8 mouse cellular contexts compared by ENCODE assay signal in genomic region chr11:101467477-101468262, GRCm38 (mm10). TPM values are rescaled to one million over a fixed set of nuclear protein-coding genes. Genes with fewer than 3 reads are reported as not detected.
DNase-seq lines count a peak whose midpoint lies in the region; ATAC-seq and TF ChIP-seq lines count a peak whose summit lies in the region.

No protein-coding gene starts in this region.

- TF ChIP-seq POLR2A in ES-Bruce4 (IDR thresholded peaks at IDR 0.05; ENCODE audit: insufficient read depth, low read length), result peak; percentile 35

- ATAC-seq in cerebellum, adult (ENCODE audit: insufficient number of reproducible peaks, low FRiP score, low TSS enrichment), result 0 out of 2 replicates have a peak, but pooled peaks have one; percentile 26
- peak; percentile 53 for ATAC-seq in forebrain, embryonic 15.5 days (replicated peaks)
- peak; percentile 70 for ATAC-seq in liver, embryonic 15.5 days (ENCODE audit: insufficient read depth)
- peak; percentile 55 for ATAC-seq in neural tube, embryonic 11.5 days (ENCODE audit: insufficient read depth, low FRiP score, low TSS enrichment)
- peak; percentile 55 for ATAC-seq in stomach, postnatal 0 days (ENCODE audit: low FRiP score, low TSS enrichment)

- H3K4me3 ChIP-seq in ES-Bruce4 (ENCODE audit: low read depth, low read length), result peak overlapping the region; percentile 86
- peak overlapping the region; percentile 79 for H3K4me3 ChIP-seq in forebrain, embryonic 15.5 days
- H3K4me3 ChIP-seq in liver, embryonic 15.5 days (replicated peaks), result peak overlapping the region; percentile 65
- H3K4me3 ChIP-seq in neural tube, embryonic 11.5 days (ENCODE audit: low read depth, low read length), result peak overlapping the region; percentile 80
- peak overlapping the region; percentile 75 for H3K4me3 ChIP-seq in stomach, postnatal 0 days (ENCODE audit: low read depth, low read length)

- TF ChIP-seq EP300 in ES-Bruce4 (IDR thresholded peaks at IDR 0.05; ENCODE audit: insufficient read depth, low read depth, low read length), result no peak
- TF ChIP-seq EP300 in stomach, postnatal 0 days (optimal IDR thresholded peaks at IDR 0.05), result no peak

- H3K27me3 ChIP-seq in ES-Bruce4 (ENCODE audit: control insufficient read depth, insufficient read depth, low read length, poor library complexity, severe bottlenecking), result no peaks in the 10 kb centered on the region
- no peaks in the 10 kb centered on the region for H3K27me3 ChIP-seq in forebrain, embryonic 15.5 days
- peaks cover 89% of the 10 kb centered on the region for H3K27me3 ChIP-seq in liver, embryonic 15.5 days
- H3K27me3 ChIP-seq in neural tube, embryonic 11.5 days (ENCODE audit: control insufficient read depth, insufficient read depth, low read length), result no peaks in the 10 kb centered on the region
- H3K27me3 ChIP-seq in stomach, postnatal 0 days (ENCODE audit: control insufficient read depth, insufficient read depth, low read length), result no peaks in the 10 kb centered on the region

- peak; percentile 14 for TF ChIP-seq CTCF in ES-Bruce4 (IDR thresholded peaks at IDR 0.05; ENCODE audit: low read depth, low read length)
- peak; percentile 81 for TF ChIP-seq CTCF in stomach, postnatal 0 days (IDR thresholded peaks at IDR 0.05; ENCODE audit: low read depth)

- H3K36me3 ChIP-seq in ES-Bruce4 (ENCODE audit: control insufficient read depth, insufficient read depth, low read length, poor library complexity, severe bottlenecking), result no peaks in the 10 kb centered on the region
- H3K36me3 ChIP-seq in forebrain, embryonic 15.5 days, result no peaks in the 10 kb centered on the region
- no peaks in the 10 kb centered on the region for H3K36me3 ChIP-seq in liver, embryonic 15.5 days (replicated peaks)
- peaks cover 2% of the 10 kb centered on the region for H3K36me3 ChIP-seq in neural tube, embryonic 11.5 days (ENCODE audit: control insufficient read depth, insufficient read depth, low read length)
- H3K36me3 ChIP-seq in stomach, postnatal 0 days (ENCODE audit: control insufficient read depth, insufficient read depth, low read length), result no peaks in the 10 kb centered on the region

- intact Hi-C loops in heart, postnatal 14 days (cut with DNase I), result loop anchor here (5.0 kb wide), 1 partner anchor 85 kb away; the partner anchor contains the start of genes Brca1 and Nbr1

- DNase-seq in heart, postnatal 14 days, result peak; percentile 74 to 82
- DNase-seq in large intestine, adult 2 months (ENCODE audit: low read depth, low spot score), result peak; percentile 64
- peak; percentile 92 for DNase-seq in neural tube, embryonic 11.5 days (ENCODE audit: low spot score)
- peak; percentile 80 for DNase-seq in stomach, postnatal 0 days (ENCODE audit: low spot score)

- WGBS in forebrain, embryonic 15.5 days, result 1% methylated on average over 52 of the region's 54 CpGs
- 1% methylated on average over 52 of the region's 54 CpGs for WGBS in large intestine, adult 2 months
- WGBS in liver, embryonic 15.5 days (ENCODE audit: insufficient replicate concordance), result under 1% methylated on average over 53 of the region's 54 CpGs
- under 1% methylated on average over 48 of the region's 54 CpGs for WGBS in neural tube, embryonic 11.5 days
- WGBS in stomach, postnatal 0 days, result under 1% methylated on average over 51 of the region's 54 CpGs

- no peaks in the 10 kb centered on the region for H3K9me3 ChIP-seq in ES-Bruce4 (replicated peaks; ENCODE audit: control insufficient read depth, insufficient read depth, low read length, poor library complexity, severe bottlenecking)
- H3K9me3 ChIP-seq in forebrain, embryonic 15.5 days, result no peaks in the 10 kb centered on the region
- no peaks in the 10 kb centered on the region for H3K9me3 ChIP-seq in liver, embryonic 15.5 days (replicated peaks)
- no peaks in the 10 kb centered on the region for H3K9me3 ChIP-seq in neural tube, embryonic 11.5 days (ENCODE audit: control insufficient read depth, low read length)
- no peaks in the 10 kb centered on the region for H3K9me3 ChIP-seq in stomach, postnatal 0 days (ENCODE audit: control insufficient read depth, low read length)

- H3K4me2 ChIP-seq in forebrain, embryonic 15.5 days (replicated peaks), result peak overlapping the region; percentile 83
- H3K4me2 ChIP-seq in liver, embryonic 15.5 days, result peak overlapping the region; percentile 94
- H3K4me2 ChIP-seq in neural tube, embryonic 11.5 days (ENCODE audit: low read depth), result peak overlapping the region; percentile 85
- peak overlapping the region; percentile 95 for H3K4me2 ChIP-seq in stomach, postnatal 0 days (replicated peaks; ENCODE audit: low read depth)

- H3K27ac ChIP-seq in ES-Bruce4 (ENCODE audit: insufficient read depth, low read length), result 0 out of 2 replicates have a peak overlapping the region, but pooled peaks have one; percentile 6
- peak overlapping the region; percentile 76 for H3K27ac ChIP-seq in forebrain, embryonic 15.5 days (replicated peaks)
- H3K27ac ChIP-seq in liver, embryonic 15.5 days (replicated peaks), result no peak overlapping the region
- peak overlapping the region; percentile 80 for H3K27ac ChIP-seq in neural tube, embryonic 11.5 days (ENCODE audit: low read depth, low read length)
- H3K27ac ChIP-seq in stomach, postnatal 0 days (replicated peaks), result peak overlapping the region; percentile 45; the same call in 1 of the 2 replicates

- H3K4me1 ChIP-seq in ES-Bruce4 (ENCODE audit: control insufficient read depth, insufficient read depth, low read length), result peaks cover 7% of the 10 kb centered on the region
- H3K4me1 ChIP-seq in forebrain, embryonic 15.5 days, result peaks cover 70% of the 10 kb centered on the region
- H3K4me1 ChIP-seq in liver, embryonic 15.5 days (replicated peaks), result peaks cover 64% of the 10 kb centered on the region
- H3K4me1 ChIP-seq in neural tube, embryonic 11.5 days (ENCODE audit: control insufficient read depth, insufficient read depth, low read length), result peaks cover 30% of the 10 kb centered on the region
- H3K4me1 ChIP-seq in stomach, postnatal 0 days (replicated peaks; ENCODE audit: control insufficient read depth, insufficient read depth), result peaks cover 9% of the 10 kb centered on the region

- peak overlapping the region; percentile 91 for H3K9ac ChIP-seq in ES-Bruce4 (ENCODE audit: low read depth, poor library complexity, severe bottlenecking)
- peak overlapping the region; percentile 82 for H3K9ac ChIP-seq in forebrain, embryonic 15.5 days (replicated peaks)
- H3K9ac ChIP-seq in liver, embryonic 15.5 days, result peak overlapping the region; percentile 54
- peak overlapping the region; percentile 86 for H3K9ac ChIP-seq in neural tube, embryonic 11.5 days (ENCODE audit: low read length)
- H3K9ac ChIP-seq in stomach, postnatal 0 days (ENCODE audit: low read length), result peak overlapping the region; percentile 64

RNA-seq across cellular contexts. Expression of gene Vat1, which starts 1.6 kb away (rescaled TPM):
- polyA plus RNA-seq in ES-Bruce4 (2011; ENCODE audit: insufficient read depth, insufficient read length, low read depth, missing spikeins), result 91.2 and 101 TPM in 2 replicates
- 77.1 and 79.8 TPM in 2 replicates for polyA plus RNA-seq in forebrain, embryonic 15.5 days (2015; fragmentation: Nextera tagmentation; extraction: Ambion mirVana)
- 10 to 100 TPM; 31.8 to 33.0 TPM for total RNA-seq in heart, postnatal 14 days (2021)
- 90.6 and 140 TPM in 2 replicates for polyA plus RNA-seq in large intestine, adult 2 months (2012; rRNA removed)
- 10.0 and 10.8 TPM in 2 replicates for polyA plus RNA-seq in liver, embryonic 15.5 days (2015; fragmentation: Nextera tagmentation; extraction: Ambion mirVana)
- polyA plus RNA-seq in neural tube, embryonic 11.5 days (2014; fragmentation: Nextera tagmentation; extraction: Ambion mirVana), result 52.3 and 55.8 TPM in 2 replicates
- 63.4 and 71.1 TPM in 2 replicates for polyA plus RNA-seq in stomach, postnatal 0 days (2015; fragmentation: Nextera tagmentation; extraction: Ambion mirVana)

RNA-seq across cellular contexts. Expression of gene Rnd2, which starts 2.9 kb away (rescaled TPM):
- 11.2 and 11.4 TPM in 2 replicates for polyA plus RNA-seq in ES-Bruce4 (2011; ENCODE audit: insufficient read depth, insufficient read length, low read depth, missing spikeins)
- polyA plus RNA-seq in forebrain, embryonic 15.5 days (2015; fragmentation: Nextera tagmentation; extraction: Ambion mirVana), result 121 and 142 TPM in 2 replicates
- total RNA-seq in heart, postnatal 14 days (2021), result 1 to 10 TPM; 5.9 to 6.7 TPM
- polyA plus RNA-seq in large intestine, adult 2 months (2012; rRNA removed), result 13.4 and 20.2 TPM in 2 replicates
- polyA plus RNA-seq in liver, embryonic 15.5 days (2015; fragmentation: Nextera tagmentation; extraction: Ambion mirVana), result 2.0 and 2.1 TPM in 2 replicates
- 43.9 and 49.0 TPM in 2 replicates for polyA plus RNA-seq in neural tube, embryonic 11.5 days (2014; fragmentation: Nextera tagmentation; extraction: Ambion mirVana)
- 15.3 and 16.1 TPM in 2 replicates for polyA plus RNA-seq in stomach, postnatal 0 days (2015; fragmentation: Nextera tagmentation; extraction: Ambion mirVana)

RNA-seq across cellular contexts. Expression of gene Ifi35, which starts 19.5 kb away (rescaled TPM):
- 6.7 and 9.0 TPM in 2 replicates for polyA plus RNA-seq in ES-Bruce4 (2011; ENCODE audit: insufficient read depth, insufficient read length, low read depth, missing spikeins)
- 2.4 and 3.2 TPM in 2 replicates for polyA plus RNA-seq in forebrain, embryonic 15.5 days (2015; fragmentation: Nextera tagmentation; extraction: Ambion mirVana)
- total RNA-seq in heart, postnatal 14 days (2021), result 10 to 100 TPM; 12.2 TPM
- 96.2 and 146 TPM in 2 replicates for polyA plus RNA-seq in large intestine, adult 2 months (2012; rRNA removed)
- polyA plus RNA-seq in liver, embryonic 15.5 days (2015; fragmentation: Nextera tagmentation; extraction: Ambion mirVana), result 29.6 and 30.4 TPM in 2 replicates
- polyA plus RNA-seq in neural tube, embryonic 11.5 days (2014; fragmentation: Nextera tagmentation; extraction: Ambion mirVana), result 2.4 and 3.1 TPM in 2 replicates
- 37.4 and 37.5 TPM in 2 replicates for polyA plus RNA-seq in stomach, postnatal 0 days (2015; fragmentation: Nextera tagmentation; extraction: Ambion mirVana)

RNA-seq across cellular contexts. Expression of gene Rpl27, which starts 25.6 kb away (rescaled TPM):
- polyA plus RNA-seq in ES-Bruce4 (2011; ENCODE audit: insufficient read depth, insufficient read length, low read depth, missing spikeins), result 1,188 and 1,249 TPM in 2 replicates
- 267 and 285 TPM in 2 replicates for polyA plus RNA-seq in forebrain, embryonic 15.5 days (2015; fragmentation: Nextera tagmentation; extraction: Ambion mirVana)
- 10 to 100 TPM; 49.7 to 52.9 TPM for total RNA-seq in heart, postnatal 14 days (2021)
- polyA plus RNA-seq in large intestine, adult 2 months (2012; rRNA removed), result 386 and 502 TPM in 2 replicates
- 149 and 195 TPM in 2 replicates for polyA plus RNA-seq in liver, embryonic 15.5 days (2015; fragmentation: Nextera tagmentation; extraction: Ambion mirVana)
- polyA plus RNA-seq in neural tube, embryonic 11.5 days (2014; fragmentation: Nextera tagmentation; extraction: Ambion mirVana), result 389 and 414 TPM in 2 replicates
- 317 and 371 TPM in 2 replicates for polyA plus RNA-seq in stomach, postnatal 0 days (2015; fragmentation: Nextera tagmentation; extraction: Ambion mirVana)

RNA-seq across cellular contexts. Expression of gene Ptges3l, which starts 42.5 kb away (rescaled TPM):
- polyA plus RNA-seq in ES-Bruce4 (2011; ENCODE audit: insufficient read depth, insufficient read length, low read depth, missing spikeins), result not detected in 2 replicates
- 1.0 and 1.7 TPM in 2 replicates for polyA plus RNA-seq in forebrain, embryonic 15.5 days (2015; fragmentation: Nextera tagmentation; extraction: Ambion mirVana)
- 10 to 100 TPM; 60.2 to 61.2 TPM for total RNA-seq in heart, postnatal 14 days (2021)
- polyA plus RNA-seq in large intestine, adult 2 months (2012; rRNA removed), result 1.8 and 3.2 TPM in 2 replicates
- polyA plus RNA-seq in liver, embryonic 15.5 days (2015; fragmentation: Nextera tagmentation; extraction: Ambion mirVana), result 1.3 and 1.4 TPM in 2 replicates
- polyA plus RNA-seq in neural tube, embryonic 11.5 days (2014; fragmentation: Nextera tagmentation; extraction: Ambion mirVana), result 6.9 and 7.1 TPM in 2 replicates
- polyA plus RNA-seq in stomach, postnatal 0 days (2015; fragmentation: Nextera tagmentation; extraction: Ambion mirVana), result 11.1 and 13.4 TPM in 2 replicates
